Mouse (Mus musculus) cerebellum, postnatal 25 days (tissue): ENCODE results near the gene Ephb2.
A peak's percentile ranks its signal among the peaks of the same experiment; 100 is the strongest.

ENCODE experiments used
- DNase-seq, 2 experiments: peaks; one replicate each; pipeline ENCODE4 v3.0.0; 2021; ENCODE audit warnings: mixed read lengths in 2 of 2

Gene Ephb2

GRCm38 (mm10) chr4:136729574-136729973 lies 106.2 kb downstream of the Ephb2 start:
- DNase-seq, result no peak

GRCm38 (mm10) chr4:136726941-136727340 lies 108.8 kb downstream of the Ephb2 start:
- no peak for DNase-seq

- DNase-seq, result no peak
Measured at GRCm38 (mm10) chr4:136724731-136725130, 111.1 kb downstream of the Ephb2 start.

GRCm38 (mm10) chr4:136722361-136723082 lies 113.3 kb downstream of the Ephb2 start:
- DNase-seq, result no peak

GRCm38 (mm10) chr4:136721937-136722336 lies 113.9 kb downstream of the Ephb2 start:
- no peak for DNase-seq

GRCm38 (mm10) chr4:136720025-136720424 lies 115.8 kb downstream of the Ephb2 start:
- DNase-seq, result no peak

GRCm38 (mm10) chr4:136718193-136718986 lies 117.4 kb downstream of the Ephb2 start:
- DNase-seq, result peak in 1 of 2 experiments; percentile 11

- DNase-seq, result peak; percentile 79 to 82
Measured at GRCm38 (mm10) chr4:136716561-136716972, 119.2 kb downstream of the Ephb2 start.

- DNase-seq, result no peak
Measured at GRCm38 (mm10) chr4:136714530-136714929, 121.3 kb downstream of the Ephb2 start.

- DNase-seq, result no peak
Measured at GRCm38 (mm10) chr4:136713889-136714288, 121.9 kb downstream of the Ephb2 start.

GRCm38 (mm10) chr4:136713431-136713830 lies 122.4 kb downstream of the Ephb2 start:
- no peak for DNase-seq

- DNase-seq, result no peak
Measured at GRCm38 (mm10) chr4:136711985-136712768, 123.6 kb downstream of the Ephb2 start.

GRCm38 (mm10) chr4:136710345-136710744 lies 125.4 kb downstream of the Ephb2 start:
- no peak for DNase-seq

GRCm38 (mm10) chr4:136708956-136709355 lies 126.8 kb downstream of the Ephb2 start:
- DNase-seq, result no peak

- DNase-seq, result no peak
Measured at GRCm38 (mm10) chr4:136706696-136707095, 129.1 kb downstream of the Ephb2 start.

- no peak for DNase-seq
Measured at GRCm38 (mm10) chr4:136705091-136705490, 130.7 kb downstream of the Ephb2 start.

GRCm38 (mm10) chr4:136704551-136704950 lies 131.2 kb downstream of the Ephb2 start:
- no peak for DNase-seq

GRCm38 (mm10) chr4:136703351-136703750 lies 132.4 kb downstream of the Ephb2 start:
- DNase-seq, result no peak

- peak; percentile 78 to 87 for DNase-seq
Measured at GRCm38 (mm10) chr4:136702456-136702855, 133.3 kb downstream of the Ephb2 start.

GRCm38 (mm10) chr4:136701236-136701635 lies 134.6 kb downstream of the Ephb2 start:
- peak; percentile 79 to 82 for DNase-seq

GRCm38 (mm10) chr4:136699084-136699450 lies 136.7 kb downstream of the Ephb2 start:
- DNase-seq, result peak in 1 of 2 experiments; percentile 76

GRCm38 (mm10) chr4:136698404-136699083 lies 137.2 kb downstream of the Ephb2 start:
- peak; percentile 90 to 92 for DNase-seq

- peak in 1 of 2 experiments; percentile 61 for DNase-seq
Measured at GRCm38 (mm10) chr4:136697325-136697724, 138.5 kb downstream of the Ephb2 start.
